Mouse (Mus musculus) liver, adult 2 months (tissue): ENCODE results near the gene Rabepk.

Source experiments
- CTCF ChIP-seq: fragments of 200-500 bp; IDR thresholded peaks from 2 replicates; pipeline ENCODE4 v1.5.1; 2011; ENCODE audit warnings: low read depth, low read length, control low read depth
- POLR2A ChIP-seq: fragments of 200-500 bp; IDR thresholded peaks from 2 replicates; pipeline ENCODE4 v1.6.1; 2011; ENCODE audit warnings: low read length, control low read depth; ENCODE audit not compliant: insufficient read depth; ENCODE audit errors: extremely low read depth

DNA sequence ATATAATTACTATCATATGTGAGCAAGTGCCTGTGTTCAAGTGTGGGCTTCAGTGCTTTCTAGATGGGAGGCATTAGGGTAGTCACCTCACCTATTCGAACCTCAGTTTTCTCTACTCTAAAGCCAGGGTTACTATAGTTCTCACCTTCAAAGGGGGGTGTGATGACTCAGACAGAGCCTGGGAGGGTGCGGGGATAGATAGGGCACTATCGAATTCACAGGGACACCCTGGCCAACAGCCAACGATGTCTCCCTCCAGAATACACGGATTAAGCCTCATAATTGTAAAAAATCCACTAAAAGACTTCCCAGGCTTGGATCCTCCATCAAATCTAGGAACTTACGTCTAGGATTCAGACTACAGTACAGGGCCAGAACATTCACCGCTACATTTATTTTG is 4.3 kb downstream of the Rabepk start:
- TF ChIP-seq CTCF (no peak), POLR2A (no peak)
